Mouse (Mus musculus) kidney, embryonic 14.5 days (tissue): Measurements from ENCODE around the gene Mapkbp1. TPM values are rescaled to one million over a fixed set of nuclear protein-coding genes. Genes with fewer than 3 reads are reported as not detected.

Experiments used
- ATAC-seq: fragments of 200-750 bp; cut with Nextera tagmentation; 2 replicates; pipeline ENCODE4 v1.8.0; 2017; ENCODE audit warnings: moderate number of reproducible peaks, mild to moderate bottlenecking, moderate TSS enrichment, moderate library complexity; ENCODE audit not compliant: low FRiP score, low TSS enrichment
- H3K27ac ChIP-seq: fragments of 300-500 bp; sonication (generic); 2 replicates; pipeline ENCODE4 v1.5.1; 2014; ENCODE audit warnings: low read depth, mild to moderate bottlenecking, low read length, moderate library complexity, mixed read lengths
- H3K27me3 ChIP-seq: fragments of 300-500 bp; sonication (generic); 2 replicates; pipeline ENCODE4 v1.6.1; 2014; ENCODE audit warnings: mild to moderate bottlenecking, low read length; ENCODE audit not compliant: control insufficient read depth, insufficient read depth
- H3K36me3 ChIP-seq: fragments of 300-500 bp; sonication (generic); 2 replicates; pipeline ENCODE4 v1.6.1; 2014; ENCODE audit warnings: low read length, mixed read lengths; ENCODE audit not compliant: control insufficient read depth, insufficient read depth
- H3K4me1 ChIP-seq: fragments of 300-500 bp; sonication (generic); 2 replicates; pipeline ENCODE4 v1.6.1; 2014; ENCODE audit warnings: low read length, mixed read lengths; ENCODE audit not compliant: control insufficient read depth, insufficient read depth
- H3K4me2 ChIP-seq: fragments of 300-500 bp; sonication (generic); replicated peaks from 2 replicates; pipeline ENCODE4 v1.6.1; 2014; ENCODE audit warnings: low read depth, mild to moderate bottlenecking, low read length
- H3K4me3 ChIP-seq: fragments of 300-500 bp; sonication (generic); 2 replicates; pipeline ENCODE4 v1.5.1; 2014; ENCODE audit warnings: mild to moderate bottlenecking, low read length
- H3K9ac ChIP-seq: fragments of 300-500 bp; sonication (generic); 2 replicates; pipeline ENCODE4 v1.6.1; 2014; ENCODE audit warnings: low read depth, mild to moderate bottlenecking, low read length, moderate library complexity
- H3K9me3 ChIP-seq: fragments of 300-500 bp; sonication (generic); 2 replicates; pipeline ENCODE4 v1.6.1; 2016; ENCODE audit warnings: low read length; ENCODE audit not compliant: control insufficient read depth
- WGBS: fragments of 180-500 bp; shearing (Covaris S2); extraction: QIAGEN DNeasy Blood & Tissue Kit; methylation state at CpG from one replicate; pipeline ENCODE4 v1.1.7; 2014; 5-methylcytosine and 5-hydroxymethylcytosine counted together
- polyA plus RNA-seq: library from polyadenylated mRNA; unstranded; fragments of >200 nt; fragmentation: Nextera tagmentation; extraction: Ambion mirVana; gene quantifications from 2 replicates; pipeline ENCODE4 v1.2.1, GENCODE M21; 2014

The Mapkbp1 gene
- polyA plus RNA-seq, 1 experiment from 2014 or later = 4.0 TPM

DNA sequence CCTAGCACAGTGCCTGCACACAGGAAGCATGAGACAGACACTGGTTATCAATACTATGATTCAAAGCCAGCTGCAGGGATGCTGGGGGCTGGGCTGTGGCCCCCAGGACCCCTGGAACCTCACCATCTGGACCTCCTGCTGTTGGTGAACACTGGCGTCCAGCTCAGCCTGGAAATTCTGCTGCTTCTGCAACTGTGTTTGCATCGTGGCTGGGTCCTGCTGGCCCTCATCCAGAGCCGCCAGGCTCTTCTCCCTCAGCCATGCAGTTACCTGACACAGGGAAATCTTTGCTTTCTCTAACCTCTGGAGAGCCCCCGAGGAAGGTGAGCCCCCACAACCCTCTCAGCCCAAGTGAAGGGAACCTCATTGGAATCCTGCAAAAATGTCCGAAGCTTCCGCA lies 78.9 kb downstream of the Mapkbp1 start:
- no peak overlapping the region for H3K4me2 ChIP-seq
- ATAC-seq = no peak
- no peaks in the 10 kb centered on the region for H3K36me3 ChIP-seq
- H3K9me3 ChIP-seq = no peaks in the 10 kb centered on the region
- no peak overlapping the region for H3K27ac ChIP-seq
- peaks cover under 1% of the 10 kb centered on the region; the same call in 1 of the 2 replicates for H3K27me3 ChIP-seq
- WGBS = 78% methylated on average over 6 of the region's 6 CpGs
- H3K4me3 ChIP-seq = no peak overlapping the region
- no peaks in the 10 kb centered on the region for H3K4me1 ChIP-seq
- no peak overlapping the region for H3K9ac ChIP-seq

DNA sequence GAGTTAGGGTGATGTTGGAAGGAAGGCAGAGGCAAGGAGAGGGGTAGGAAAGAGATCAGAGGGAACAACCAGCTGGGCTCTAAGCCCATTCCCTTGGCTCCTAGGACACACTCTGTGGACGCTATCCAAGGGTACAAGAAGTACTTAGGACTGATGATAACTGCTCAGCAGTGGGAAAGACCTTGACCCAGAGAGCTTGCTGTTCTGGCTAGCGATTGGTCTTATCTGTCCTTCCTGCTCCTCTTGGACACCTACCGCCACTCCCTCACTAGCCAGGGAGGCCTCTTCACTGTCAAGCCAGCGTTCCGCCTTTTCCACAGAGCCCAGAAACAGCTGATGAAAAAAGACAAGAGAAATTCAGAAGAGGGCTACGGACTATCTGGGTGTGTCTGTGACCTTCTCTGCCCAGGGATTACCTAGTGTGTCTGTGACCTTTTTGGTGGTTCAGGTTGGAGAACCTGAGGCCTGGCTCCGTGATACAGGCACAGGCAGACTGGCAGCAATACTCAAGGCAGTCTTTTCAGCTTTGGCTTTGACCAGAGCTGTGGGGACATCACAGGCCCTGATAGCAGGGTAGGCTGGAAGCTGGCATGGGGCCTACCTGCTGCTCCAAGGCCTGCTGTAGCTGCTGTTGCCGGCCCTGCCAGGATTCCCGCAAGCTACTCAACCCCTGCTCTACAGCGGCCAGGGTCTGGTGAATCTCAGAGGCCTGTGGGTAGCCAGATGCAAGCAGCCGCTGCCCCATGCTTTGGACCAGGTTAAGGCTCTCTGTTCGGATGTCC lies 82.5 kb downstream of the Mapkbp1 start:
- Histone ChIP-seq H3K9me3 (no peaks in the 10 kb centered on the region), H3K36me3 (no peaks in the 10 kb centered on the region), H3K9ac (no peak overlapping the region), H3K4me2 (no peak overlapping the region), H3K27me3 (no peaks in the 10 kb centered on the region), H3K4me3 (no peak overlapping the region), H3K27ac (no peak overlapping the region), H3K4me1 (peaks cover 3% of the 10 kb centered on the region; the same call in 1 of the 2 replicates)
- WGBS = 90% methylated on average over 12 of the region's 12 CpGs
- ATAC-seq = no peak

DNA sequence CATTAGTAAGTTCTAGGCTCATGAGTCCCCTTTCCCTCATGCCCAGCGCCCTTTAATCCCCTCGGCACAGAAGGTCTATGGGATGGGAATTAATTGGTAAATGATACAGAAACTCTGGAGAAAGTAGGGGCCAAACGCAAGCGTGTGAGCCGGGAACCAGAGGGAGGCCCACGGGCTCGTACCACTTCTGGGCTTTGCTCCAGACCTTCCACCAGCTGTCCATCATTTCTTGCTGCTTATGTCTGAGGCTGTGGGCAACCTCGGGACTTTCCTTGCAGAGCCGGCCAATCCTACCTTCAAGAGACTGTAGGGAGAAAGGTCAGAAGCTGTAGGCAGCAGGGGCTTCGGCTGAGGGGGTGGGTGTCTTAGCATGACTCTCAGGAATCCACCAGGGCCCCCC lies 83.4 kb downstream of the Mapkbp1 start:
- Histone ChIP-seq H3K27ac (no peak overlapping the region), H3K27me3 (no peaks in the 10 kb centered on the region), H3K9ac (no peak overlapping the region), H3K4me2 (no peak overlapping the region), H3K9me3 (no peaks in the 10 kb centered on the region), H3K4me3 (no peak overlapping the region), H3K36me3 (no peaks in the 10 kb centered on the region), H3K4me1 (peaks cover 6% of the 10 kb centered on the region; the same call in 1 of the 2 replicates)
- no peak for ATAC-seq
- WGBS = 90% methylated on average over 10 of the region's 10 CpGs

DNA sequence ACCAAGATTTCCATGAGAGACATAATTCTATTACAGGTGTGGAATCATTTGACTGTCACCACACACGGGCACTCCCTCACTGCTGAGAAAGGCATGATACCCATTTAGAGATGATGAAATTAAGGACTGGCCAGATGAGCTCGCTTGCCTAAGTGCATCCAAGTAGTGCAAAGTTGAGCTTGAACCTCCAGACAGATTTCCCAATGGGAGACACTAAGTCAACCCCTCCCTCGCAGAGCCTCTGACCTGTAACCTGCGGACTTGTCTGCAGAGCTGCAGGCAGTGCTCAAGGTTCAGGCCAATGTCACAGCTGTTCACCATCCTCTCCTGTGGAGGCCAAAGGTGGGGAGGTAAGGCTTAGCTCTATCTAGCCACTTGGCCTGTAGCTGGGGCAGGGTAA lies 86.3 kb downstream of the Mapkbp1 start:
- Histone ChIP-seq H3K27me3 (no peaks in the 10 kb centered on the region), H3K4me2 (no peak overlapping the region), H3K36me3 (no peaks in the 10 kb centered on the region), H3K9me3 (no peaks in the 10 kb centered on the region), H3K9ac (no peak overlapping the region), H3K4me3 (no peak overlapping the region), H3K27ac (no peak overlapping the region), H3K4me1 (peaks cover 18% of the 10 kb centered on the region; the same call in 1 of the 2 replicates)
- ATAC-seq = no peak
- WGBS = 77% methylated on average over 4 of the region's 4 CpGs

DNA sequence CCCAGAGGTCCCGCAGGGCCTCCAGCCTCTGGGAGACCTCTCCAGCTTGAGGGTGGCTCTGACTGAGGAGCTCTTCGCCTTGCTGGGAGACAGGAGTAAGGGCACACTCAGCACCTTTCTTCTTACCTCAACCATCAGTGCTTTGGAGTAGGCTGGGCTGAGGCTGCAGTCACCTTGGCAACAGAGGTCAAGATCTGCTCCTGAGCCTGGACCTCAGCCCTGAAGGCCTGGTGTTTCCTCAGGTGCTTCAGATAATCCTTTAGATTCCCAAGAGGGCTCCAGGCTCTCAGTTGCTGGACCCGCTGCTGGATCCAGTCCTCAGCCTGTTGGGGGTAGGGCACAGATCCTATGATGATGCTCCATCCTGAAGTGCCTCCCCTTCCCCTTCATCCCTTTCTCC lies 87.0 kb downstream of the Mapkbp1 start:
- no peaks in the 10 kb centered on the region for H3K27me3 ChIP-seq
- H3K27ac ChIP-seq = no peak overlapping the region
- no peak overlapping the region for H3K4me2 ChIP-seq
- 89% methylated on average over 3 of the region's 3 CpGs for WGBS
- H3K9ac ChIP-seq = no peak overlapping the region
- peaks cover 18% of the 10 kb centered on the region; the same call in 1 of the 2 replicates for H3K4me1 ChIP-seq
- H3K36me3 ChIP-seq = no peaks in the 10 kb centered on the region
- no peaks in the 10 kb centered on the region for H3K9me3 ChIP-seq
- ATAC-seq = no peak
- H3K4me3 ChIP-seq = no peak overlapping the region

DNA sequence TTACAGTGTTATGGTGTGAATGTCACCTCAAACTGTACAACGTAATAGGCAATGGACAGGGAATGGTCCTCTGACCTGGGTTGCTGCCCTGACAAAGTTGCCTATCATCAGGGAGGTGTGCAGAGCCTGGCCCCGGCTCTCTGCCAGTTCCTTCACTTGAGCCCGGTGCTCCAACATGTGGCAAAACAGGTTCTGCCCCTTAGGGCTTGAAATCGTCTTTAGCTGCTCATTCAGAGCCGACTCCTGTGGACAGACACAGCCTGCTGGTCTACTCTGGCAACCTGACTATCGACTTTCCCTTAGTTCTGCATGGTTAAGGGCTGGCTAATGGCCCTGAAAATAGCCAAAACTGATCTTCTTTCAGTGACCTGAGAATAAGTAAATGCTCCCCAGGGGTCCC lies 87.7 kb downstream of the Mapkbp1 start:
- no peaks in the 10 kb centered on the region for H3K27me3 ChIP-seq
- H3K9me3 ChIP-seq = no peaks in the 10 kb centered on the region
- H3K36me3 ChIP-seq = no peaks in the 10 kb centered on the region
- H3K4me3 ChIP-seq = no peak overlapping the region
- H3K4me1 ChIP-seq = peaks cover 18% of the 10 kb centered on the region; the same call in 1 of the 2 replicates
- H3K4me2 ChIP-seq = no peak overlapping the region
- ATAC-seq = 0 out of 2 replicates have a peak, but pooled peaks have one; percentile 18
- no peak overlapping the region for H3K27ac ChIP-seq
- WGBS = 40% methylated on average over 6 of the region's 6 CpGs
- H3K9ac ChIP-seq = no peak overlapping the region

DNA sequence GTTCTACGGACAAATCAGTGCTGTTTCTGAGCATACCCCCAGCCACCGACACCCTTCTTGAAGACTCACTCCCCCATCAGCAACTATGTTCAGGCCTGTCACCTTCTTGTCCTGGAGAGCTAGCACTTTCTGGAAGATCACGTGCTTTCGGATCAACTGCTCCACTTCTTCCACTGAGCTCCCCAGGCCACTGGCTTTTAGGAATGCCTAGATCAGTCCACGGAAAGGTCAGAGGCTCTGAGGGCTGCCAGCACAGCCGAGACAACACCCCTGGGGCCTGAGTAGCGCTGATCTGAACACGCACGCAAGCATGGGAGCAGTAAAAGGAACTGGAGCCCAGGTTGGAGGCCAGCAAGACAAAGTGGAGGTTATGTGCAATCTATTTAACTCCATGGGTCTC lies 88.2 kb downstream of the Mapkbp1 start:
- Histone ChIP-seq H3K27ac (no peak overlapping the region), H3K36me3 (no peaks in the 10 kb centered on the region)

DNA sequence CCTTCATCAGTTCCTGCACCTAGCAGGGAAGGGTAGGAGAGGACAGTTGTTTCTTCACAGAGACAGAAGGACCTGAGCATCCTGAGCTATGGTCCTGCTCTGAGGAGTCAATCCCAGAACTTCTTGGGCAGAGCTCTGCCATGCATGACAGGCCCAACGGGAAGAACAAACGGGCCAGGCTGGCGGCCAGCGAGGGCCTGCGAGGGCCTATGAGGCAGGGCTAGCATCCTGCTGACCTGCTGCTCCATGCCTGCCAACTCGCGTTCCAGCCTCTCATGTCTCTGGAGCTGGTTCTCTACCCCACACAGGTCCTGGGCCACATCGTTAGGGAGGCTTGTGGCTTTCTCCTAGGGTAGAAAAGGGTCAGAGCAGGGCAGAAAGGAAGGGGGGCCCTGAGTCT lies 89.7 kb downstream of the Mapkbp1 start:
- no peak overlapping the region for H3K27ac ChIP-seq

More for the DNA sequence above, 88.2 kb downstream of the Mapkbp1 start:
- WGBS = 26% methylated on average over 9 of the region's 9 CpGs
- Histone ChIP-seq H3K4me3 (no peak overlapping the region), H3K4me1 (peaks cover 18% of the 10 kb centered on the region; the same call in 1 of the 2 replicates), H3K27me3 (no peaks in the 10 kb centered on the region), H3K9ac (no peak overlapping the region), H3K9me3 (no peaks in the 10 kb centered on the region), H3K4me2 (no peak overlapping the region)
- ATAC-seq = peak; percentile 65; the same call in 1 of the 2 replicates

DNA sequence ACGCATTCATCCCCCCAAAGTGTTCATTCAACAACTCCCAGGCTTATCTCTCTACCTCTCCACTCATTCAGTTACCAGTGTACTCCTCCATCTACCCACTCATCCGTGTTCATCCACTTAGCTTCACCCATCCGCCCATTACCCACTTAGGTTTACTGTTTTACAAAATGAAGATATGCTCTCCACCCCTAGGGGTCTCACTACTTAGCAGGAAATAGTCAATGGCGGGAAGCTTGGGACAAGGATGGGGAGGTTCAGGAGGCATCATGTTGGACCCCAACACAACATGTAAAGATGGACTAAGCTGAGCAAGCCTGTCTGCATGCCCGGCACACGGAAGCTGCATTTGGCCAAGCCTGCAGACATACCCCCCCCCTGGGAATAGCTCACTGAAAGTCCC lies 92.1 kb downstream of the Mapkbp1 start:
- no peak overlapping the region for H3K9ac ChIP-seq
- no peaks in the 10 kb centered on the region for H3K9me3 ChIP-seq
- WGBS = 84% methylated on average over 6 of the region's 6 CpGs
- no peaks in the 10 kb centered on the region for H3K27me3 ChIP-seq
- no peaks in the 10 kb centered on the region for H3K36me3 ChIP-seq
- H3K4me3 ChIP-seq = no peak overlapping the region
- H3K4me1 ChIP-seq = peaks cover 18% of the 10 kb centered on the region; the same call in 1 of the 2 replicates
- H3K27ac ChIP-seq = no peak overlapping the region
- no peak for ATAC-seq
- no peak overlapping the region for H3K4me2 ChIP-seq

More for the DNA sequence above, 89.7 kb downstream of the Mapkbp1 start:
- no peaks in the 10 kb centered on the region for H3K36me3 ChIP-seq
- no peaks in the 10 kb centered on the region for H3K27me3 ChIP-seq
- H3K4me2 ChIP-seq = no peak overlapping the region
- WGBS = 74% methylated on average over 8 of the region's 8 CpGs
- H3K9me3 ChIP-seq = no peaks in the 10 kb centered on the region
- H3K4me1 ChIP-seq = peaks cover 18% of the 10 kb centered on the region; the same call in 1 of the 2 replicates
- H3K9ac ChIP-seq = no peak overlapping the region
- ATAC-seq = no peak
- no peak overlapping the region for H3K4me3 ChIP-seq
